Mouse (Mus musculus) layer of hippocampus, adult 9-11 months (tissue): ENCODE results near the gene Fgf18.

ENCODE experiments used
- DNase-seq: peaks from one replicate; pipeline ENCODE4 v3.0.0; 2022

The Fgf18 gene

GRCm38 (mm10) chr11:33110111-33110510, 37.1 kb downstream of the Fgf18 start:
- DNase-seq = no peak

- no peak for DNase-seq
Observed at GRCm38 (mm10) chr11:33107540-33107939, 39.7 kb downstream of the Fgf18 start.

- DNase-seq = peak; percentile 30
Observed at GRCm38 (mm10) chr11:33104911-33105316, 42.3 kb downstream of the Fgf18 start.

- DNase-seq = no peak
Observed at GRCm38 (mm10) chr11:33103291-33103943, 43.8 kb downstream of the Fgf18 start.

GRCm38 (mm10) chr11:33100027-33100507, 47.1 kb downstream of the Fgf18 start:
- no peak for DNase-seq

GRCm38 (mm10) chr11:33099425-33099824, 47.8 kb downstream of the Fgf18 start:
- DNase-seq = no peak

GRCm38 (mm10) chr11:33098446-33098845, 48.8 kb downstream of the Fgf18 start:
- no peak for DNase-seq

GRCm38 (mm10) chr11:33097855-33098254, 49.3 kb downstream of the Fgf18 start:
- DNase-seq = no peak

GRCm38 (mm10) chr11:33089856-33090255, 57.3 kb downstream of the Fgf18 start:
- no peak for DNase-seq

GRCm38 (mm10) chr11:33088181-33088580, 59.0 kb downstream of the Fgf18 start:
- no peak for DNase-seq

- no peak for DNase-seq
Observed at GRCm38 (mm10) chr11:33086046-33086445, 61.2 kb downstream of the Fgf18 start.

GRCm38 (mm10) chr11:33085514-33085913, 61.7 kb downstream of the Fgf18 start:
- DNase-seq = no peak

GRCm38 (mm10) chr11:33085054-33085453, 62.1 kb downstream of the Fgf18 start:
- no peak for DNase-seq

- DNase-seq = no peak
Observed at GRCm38 (mm10) chr11:33084041-33084440, 63.2 kb downstream of the Fgf18 start.

- no peak for DNase-seq
Observed at GRCm38 (mm10) chr11:33081175-33081574, 66.0 kb downstream of the Fgf18 start.

GRCm38 (mm10) chr11:33080046-33080808, 67.0 kb downstream of the Fgf18 start:
- DNase-seq = no peak

- no peak for DNase-seq
Observed at GRCm38 (mm10) chr11:33079424-33079823, 67.8 kb downstream of the Fgf18 start.

- DNase-seq = no peak
Observed at GRCm38 (mm10) chr11:33078036-33078435, 69.2 kb downstream of the Fgf18 start.

GRCm38 (mm10) chr11:33075293-33075692, 71.9 kb downstream of the Fgf18 start:
- DNase-seq = peak; percentile 21

GRCm38 (mm10) chr11:33074541-33074940, 72.7 kb downstream of the Fgf18 start:
- no peak for DNase-seq

GRCm38 (mm10) chr11:33071358-33071922, 75.8 kb downstream of the Fgf18 start:
- no peak for DNase-seq

GRCm38 (mm10) chr11:33070520-33070919, 76.7 kb downstream of the Fgf18 start:
- DNase-seq = peak; percentile 22
